Mouse (Mus musculus) heart, embryonic 13.5 days (tissue): ENCODE data around the gene Ccr9. TPM values are rescaled to one million over a fixed set of nuclear protein-coding genes. Genes with fewer than 3 reads are reported as not detected.

Experiments
- ATAC-seq: fragments of 200-750 bp; cut with Nextera tagmentation; 2 replicates; pipeline ENCODE4 v1.8.0; 2017; ENCODE audit warnings: moderate TSS enrichment; ENCODE audit not compliant: insufficient number of reproducible peaks, low FRiP score, low TSS enrichment; ENCODE audit errors: extremely low read depth
- H3K27ac ChIP-seq: fragments of 300-500 bp; sonication (generic); replicated peaks from 2 replicates; pipeline ENCODE4 v1.5.1; 2015; ENCODE audit warnings: moderate library complexity, mild to moderate bottlenecking, inconsistent platforms
- H3K27me3 ChIP-seq: fragments of 300-500 bp; sonication (generic); replicated peaks from 2 replicates; pipeline ENCODE4 v1.6.1; 2015; ENCODE audit warnings: mild to moderate bottlenecking, inconsistent platforms
- H3K36me3 ChIP-seq: fragments of 300-500 bp; sonication (generic); 2 replicates; pipeline ENCODE4 v1.6.1; 2015; ENCODE audit warnings: mild to moderate bottlenecking, inconsistent platforms
- H3K4me1 ChIP-seq: fragments of 300-500 bp; sonication (generic); 2 replicates; pipeline ENCODE4 v1.6.1; 2015; ENCODE audit warnings: inconsistent platforms
- H3K4me2 ChIP-seq: fragments of 300-500 bp; sonication (generic); 2 replicates; pipeline ENCODE4 v1.6.1; 2015; ENCODE audit warnings: inconsistent platforms, mild to moderate bottlenecking, moderate library complexity
- H3K4me3 ChIP-seq: fragments of 300-500 bp; sonication (generic); 2 replicates; pipeline ENCODE4 v1.5.1; 2015; ENCODE audit warnings: moderate library complexity, mild to moderate bottlenecking, inconsistent platforms
- H3K9ac ChIP-seq: fragments of 300-500 bp; sonication (generic); 2 replicates; pipeline ENCODE4 v1.6.1; 2015; ENCODE audit warnings: inconsistent platforms, mild to moderate bottlenecking, moderate library complexity
- H3K9me3 ChIP-seq: fragments of 300-500 bp; sonication (generic); 2 replicates; pipeline ENCODE4 v1.6.1; 2016; ENCODE audit warnings: inconsistent platforms
- WGBS: fragments of 180-500 bp; shearing (Covaris S2); methylation state at CpG from one replicate; pipeline ENCODE4 v1.1.7; 2015; ENCODE audit warnings: mixed read lengths; 5-methylcytosine and 5-hydroxymethylcytosine counted together
- polyA plus RNA-seq: library from polyadenylated mRNA; unstranded; fragments of >200 nt; fragmentation: Nextera tagmentation; extraction: Ambion mirVana; gene quantifications from 2 replicates; pipeline ENCODE4 v1.2.1, GENCODE M21; 2015

Ccr9 gene
- 0.10 and 0.15 TPM in 2 replicates for polyA plus RNA-seq

- peaks cover 98% of the 10 kb centered on the region for H3K27me3 ChIP-seq
- peak within 1 kb of the TSS; percentile 55 for H3K9ac ChIP-seq
- H3K27ac ChIP-seq, result no peak within 1 kb of the TSS
- H3K4me2 ChIP-seq, result peak within 1 kb of the TSS; percentile 79
- peak within 1 kb of the TSS; percentile 53 for H3K4me3 ChIP-seq
- no peaks in the 10 kb centered on the region for H3K36me3 ChIP-seq
- peaks cover 8% of the 10 kb centered on the region for H3K4me1 ChIP-seq
- ATAC-seq, result no peak
- WGBS, result 1% methylated on average over 73 of the region's 73 CpGs
- no peaks in the 10 kb centered on the region for H3K9me3 ChIP-seq
Measured at GRCm38 (mm10) chr9:123678327-123679105, at the start of gene Ccr9, which contains the start of gene Slc6a20a. Ccr9 (plus strand) TSS chr9:123678439. Slc6a20a (minus strand) TSS chr9:123678885.

GRCm38 (mm10) chr9:123631666-123632065 is 46.6 kb upstream of the Ccr9 start:
- Histone ChIP-seq H3K27ac (no peak overlapping the region), H3K4me1 (no peaks in the 10 kb centered on the region), H3K9me3 (no peaks in the 10 kb centered on the region), H3K9ac (no peak overlapping the region), H3K4me2 (no peak overlapping the region), H3K27me3 (peaks cover 3% of the 10 kb centered on the region; the same call in 1 of the 2 replicates), H3K4me3 (no peak overlapping the region), H3K36me3 (no peaks in the 10 kb centered on the region)
- WGBS, result 72% methylated on average over 3 of the region's 3 CpGs
- no peak for ATAC-seq

GRCm38 (mm10) chr9:123632281-123632680 is 46.0 kb upstream of the Ccr9 start, which contains the start of gene Slc6a20b:
Slc6a20b (minus strand) TSS chr9:123632565.
- no peak for ATAC-seq
- Histone ChIP-seq H3K27me3 (peaks cover 3% of the 10 kb centered on the region; the same call in 1 of the 2 replicates), H3K4me3 (no peak within 1 kb of the TSS), H3K4me1 (no peaks in the 10 kb centered on the region), H3K36me3 (no peaks in the 10 kb centered on the region), H3K4me2 (no peak within 1 kb of the TSS), H3K9me3 (no peaks in the 10 kb centered on the region), H3K27ac (no peak within 1 kb of the TSS), H3K9ac (no peak within 1 kb of the TSS)
- WGBS, result 66% methylated on average over 6 of the region's 6 CpGs

- H3K27me3 ChIP-seq, result peaks cover 3% of the 10 kb centered on the region; the same call in 1 of the 2 replicates
- no peaks in the 10 kb centered on the region for H3K9me3 ChIP-seq
- no peaks in the 10 kb centered on the region for H3K4me1 ChIP-seq
- no peak overlapping the region for H3K27ac ChIP-seq
- H3K4me2 ChIP-seq, result no peak overlapping the region
- 75% methylated on average over 3 of the region's 3 CpGs for WGBS
- no peaks in the 10 kb centered on the region for H3K36me3 ChIP-seq
- H3K9ac ChIP-seq, result no peak overlapping the region
- H3K4me3 ChIP-seq, result no peak overlapping the region
- ATAC-seq, result no peak
Measured at GRCm38 (mm10) chr9:123632993-123633392, 45.2 kb upstream of the Ccr9 start.

- Histone ChIP-seq H3K36me3 (no peaks in the 10 kb centered on the region), H3K4me3 (no peak overlapping the region), H3K4me2 (no peak overlapping the region), H3K27ac (no peak overlapping the region), H3K9me3 (no peaks in the 10 kb centered on the region), H3K27me3 (peaks cover 16% of the 10 kb centered on the region), H3K9ac (no peak overlapping the region), H3K4me1 (peaks cover 5% of the 10 kb centered on the region)
- ATAC-seq, result no peak
- WGBS, result 53% methylated on average over 5 of the region's 5 CpGs
Measured at GRCm38 (mm10) chr9:123636771-123637170, 41.5 kb upstream of the Ccr9 start.

- no peak overlapping the region for H3K4me3 ChIP-seq
- H3K4me2 ChIP-seq, result no peak overlapping the region
- H3K4me1 ChIP-seq, result peaks cover 5% of the 10 kb centered on the region
- no peaks in the 10 kb centered on the region for H3K36me3 ChIP-seq
- H3K27ac ChIP-seq, result no peak overlapping the region
- H3K9ac ChIP-seq, result no peak overlapping the region
- no peaks in the 10 kb centered on the region for H3K9me3 ChIP-seq
- peaks cover 13% of the 10 kb centered on the region; the same call in 1 of the 2 replicates for H3K27me3 ChIP-seq
- no peak for ATAC-seq
Measured at GRCm38 (mm10) chr9:123638231-123638630, 40.0 kb upstream of the Ccr9 start.

- Histone ChIP-seq H3K27ac (no peak overlapping the region), H3K4me2 (no peak overlapping the region), H3K9me3 (no peaks in the 10 kb centered on the region), H3K9ac (no peak overlapping the region), H3K27me3 (peaks cover 13% of the 10 kb centered on the region; the same call in 1 of the 2 replicates), H3K4me3 (no peak overlapping the region), H3K36me3 (no peaks in the 10 kb centered on the region), H3K4me1 (peaks cover 5% of the 10 kb centered on the region)
- ATAC-seq, result no peak
- WGBS, result 64% methylated on average over 1 of the region's 1 CpGs
Measured at GRCm38 (mm10) chr9:123638668-123639089, 39.6 kb upstream of the Ccr9 start.

- Histone ChIP-seq H3K4me2 (no peak overlapping the region), H3K9me3 (no peaks in the 10 kb centered on the region), H3K9ac (no peak overlapping the region), H3K4me3 (no peak overlapping the region), H3K27me3 (peaks cover 17% of the 10 kb centered on the region), H3K4me1 (peaks cover 5% of the 10 kb centered on the region), H3K36me3 (no peaks in the 10 kb centered on the region), H3K27ac (no peak overlapping the region)
- no peak for ATAC-seq
- 70% methylated on average over 1 of the region's 1 CpGs for WGBS
Measured at GRCm38 (mm10) chr9:123640106-123640505, 38.1 kb upstream of the Ccr9 start.

- Histone ChIP-seq H3K27ac (no peak overlapping the region), H3K4me3 (no peak overlapping the region), H3K4me2 (no peak overlapping the region), H3K9me3 (no peaks in the 10 kb centered on the region), H3K27me3 (no peaks in the 10 kb centered on the region), H3K9ac (no peak overlapping the region), H3K36me3 (no peaks in the 10 kb centered on the region), H3K4me1 (no peaks in the 10 kb centered on the region)
- WGBS, result 57% methylated on average over 2 of the region's 2 CpGs
- ATAC-seq, result no peak
Measured at GRCm38 (mm10) chr9:123649785-123650511, 28.3 kb upstream of the Ccr9 start.

- 48% methylated on average over 4 of the region's 4 CpGs for WGBS
- ATAC-seq, result no peak
- Histone ChIP-seq H3K36me3 (no peaks in the 10 kb centered on the region), H3K4me1 (no peaks in the 10 kb centered on the region), H3K9me3 (no peaks in the 10 kb centered on the region), H3K4me3 (no peak overlapping the region), H3K27ac (no peak overlapping the region), H3K27me3 (0 out of 2 replicates have a peak, but pooled peaks cover 3% of the 10 kb centered on the region), H3K4me2 (no peak overlapping the region), H3K9ac (no peak overlapping the region)
Measured at GRCm38 (mm10) chr9:123651369-123651768, 26.9 kb upstream of the Ccr9 start.

GRCm38 (mm10) chr9:123657457-123657856 is 20.8 kb upstream of the Ccr9 start:
- Histone ChIP-seq H3K9ac (no peak overlapping the region), H3K36me3 (no peaks in the 10 kb centered on the region), H3K4me3 (no peak overlapping the region), H3K27me3 (peaks cover 17% of the 10 kb centered on the region; the same call in 1 of the 2 replicates), H3K4me2 (no peak overlapping the region), H3K9me3 (no peaks in the 10 kb centered on the region), H3K4me1 (no peaks in the 10 kb centered on the region), H3K27ac (no peak overlapping the region)
- ATAC-seq, result no peak
- 69% methylated on average over 3 of the region's 3 CpGs for WGBS
